Mouse (Mus musculus) heart, postnatal 0 days (tissue): ENCODE results near the gene Dmrtb1. TPM values are rescaled to one million over a fixed set of nuclear protein-coding genes. Genes with fewer than 3 reads are reported as not detected.

Source experiments
- ATAC-seq: fragments of 200-750 bp; cut with Nextera tagmentation; 2 replicates; pipeline ENCODE4 v1.8.0; 2017; ENCODE audit warnings: low read depth, moderate number of reproducible peaks, moderate library complexity; ENCODE audit not compliant: insufficient read depth
- DNase-seq: peaks from one replicate; pipeline ENCODE4 v3.0.0-alpha.2; 2016; ENCODE audit warnings: low spot score
- H3K27ac ChIP-seq: fragments of 300-500 bp; sonication (generic); 2 replicates; pipeline ENCODE4 v1.5.1; 2014; ENCODE audit warnings: low read depth, mild to moderate bottlenecking
- H3K27me3 ChIP-seq: fragments of 300-500 bp; sonication (generic); 2 replicates; pipeline ENCODE4 v1.6.1; 2014; ENCODE audit warnings: low read length, mixed read lengths; ENCODE audit not compliant: control insufficient read depth, insufficient read depth
- H3K36me3 ChIP-seq: fragments of 300-500 bp; sonication (generic); replicated peaks from 2 replicates; pipeline ENCODE4 v1.6.1; 2014; ENCODE audit warnings: low read length, mixed read lengths; ENCODE audit not compliant: control insufficient read depth, insufficient read depth
- H3K4me1 ChIP-seq: fragments of 300-500 bp; sonication (generic); 2 replicates; pipeline ENCODE4 v1.6.1; 2014; ENCODE audit warnings: antibody characterized with exemption; ENCODE audit not compliant: control insufficient read depth, insufficient read depth
- H3K4me2 ChIP-seq: fragments of 300-500 bp; sonication (generic); 2 replicates; pipeline ENCODE4 v1.6.1; 2014; ENCODE audit warnings: low read depth, mild to moderate bottlenecking, low read length, moderate library complexity
- H3K4me3 ChIP-seq: fragments of 300-500 bp; sonication (generic); 2 replicates; pipeline ENCODE4 v1.5.1; 2014; ENCODE audit warnings: low read depth, low read length
- H3K9ac ChIP-seq: fragments of 300-500 bp; sonication (generic); replicated peaks from 2 replicates; pipeline ENCODE4 v1.6.1; 2014; ENCODE audit warnings: low read depth, low read length, mixed read lengths
- H3K9me3 ChIP-seq: fragments of 300-500 bp; sonication (generic); replicated peaks from 2 replicates; pipeline ENCODE4 v1.6.1; 2016; ENCODE audit warnings: low read length; ENCODE audit not compliant: control insufficient read depth
- CTCF ChIP-seq: IDR thresholded peaks from 2 replicates; pipeline ENCODE4 v1.5.1; 2016; ENCODE audit warnings: antibody characterized with exemption, control low read depth, low read depth
- EP300 ChIP-seq: IDR thresholded peaks from 2 replicates; pipeline ENCODE4 v1.6.1; 2016; ENCODE audit warnings: antibody characterized with exemption, low read depth
- WGBS: fragments of 180-500 bp; shearing (Covaris S2); extraction: QIAGEN DNeasy Blood & Tissue Kit; methylation state at CpG from one replicate; pipeline ENCODE4 v1.1.7; 2014; 5-methylcytosine and 5-hydroxymethylcytosine counted together
- polyA plus RNA-seq: library from polyadenylated mRNA; unstranded; fragments of >200 nt; fragmentation: Nextera tagmentation; extraction: Ambion mirVana; gene quantifications from 2 replicates; pipeline ENCODE4 v1.2.1, GENCODE M21; 2015
- total RNA-seq: library from RNA; depleted of rRNA; stranded (reverse); fragments of >200 nt; gene quantifications from 2 replicates; pipeline ENCODE4 v1.2.3, GENCODE M21; 2014; ENCODE audit warnings: low replicate concordance

Gene Dmrtb1
- total and polyA plus RNA-seq, 2 experiments from 2014 or later = not detected

DNA sequence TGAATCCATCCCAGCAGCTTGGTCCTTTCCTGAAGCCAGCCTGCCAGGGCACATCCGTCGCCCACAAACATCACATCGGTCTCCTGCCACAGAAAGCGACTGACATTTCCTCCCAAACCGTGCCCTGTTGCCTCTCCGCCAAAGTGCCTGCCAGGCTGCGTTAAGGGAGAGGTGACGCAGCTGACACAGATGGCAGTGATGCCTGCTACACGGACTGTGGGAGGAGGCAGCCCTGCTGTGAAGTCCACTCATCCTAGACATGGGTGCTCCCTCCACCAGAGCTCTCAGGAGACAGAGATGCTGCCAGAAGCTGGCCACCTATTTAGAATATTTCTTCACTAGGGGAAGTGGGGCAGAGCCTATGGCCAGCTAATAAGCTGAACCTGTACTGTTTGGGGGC lies 41.4 kb upstream of the Dmrtb1 start:
- Histone ChIP-seq H3K4me1 (no peaks in the 10 kb centered on the region), H3K27me3 (no peaks in the 10 kb centered on the region), H3K4me3 (no peak overlapping the region), H3K27ac (no peak overlapping the region), H3K4me2 (no peak overlapping the region), H3K9ac (no peak overlapping the region), H3K9me3 (no peaks in the 10 kb centered on the region), H3K36me3 (no peaks in the 10 kb centered on the region)
- no peak for TF ChIP-seq CTCF
- TF ChIP-seq EP300 = no peak
- ATAC-seq (no peak), DNase-seq (no peak)
- 63% methylated on average over 9 of the region's 9 CpGs for WGBS

DNA sequence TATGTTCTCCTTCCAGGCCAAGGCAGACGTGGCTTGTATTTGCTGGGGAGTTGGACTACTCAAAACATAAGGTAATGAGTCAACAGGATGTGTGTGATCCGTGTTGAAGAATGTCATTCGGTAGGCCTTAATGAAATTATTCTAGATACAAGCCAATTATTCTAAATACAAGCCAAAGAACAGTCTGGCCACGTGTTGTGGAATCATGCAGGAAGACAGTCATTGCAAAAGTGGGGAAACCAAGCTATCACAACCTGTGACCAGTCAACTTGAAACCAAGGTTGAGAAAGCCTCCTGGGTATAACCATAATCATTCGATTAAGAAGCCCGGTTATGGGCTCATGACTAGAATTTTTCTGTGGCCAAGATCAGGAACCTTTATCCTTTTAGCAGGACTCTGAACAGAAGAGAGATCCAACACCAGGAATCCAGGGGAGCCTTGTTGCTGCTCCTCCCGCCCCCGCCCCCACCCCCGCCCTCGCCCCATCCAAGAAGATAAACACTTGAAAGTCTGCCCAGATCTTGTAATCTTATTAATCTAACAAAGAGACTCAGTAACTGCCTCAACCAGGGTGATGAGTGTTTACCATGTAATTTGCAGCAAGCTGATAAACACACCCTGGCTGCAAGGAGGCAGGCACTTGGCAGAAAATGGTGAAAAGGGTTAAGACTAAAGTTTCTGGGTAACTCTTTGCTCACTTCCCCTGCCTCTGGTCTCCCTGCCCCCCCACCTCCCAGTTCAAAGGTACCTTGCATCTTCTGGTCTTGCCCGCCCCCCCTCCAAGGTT lies 36.2 kb upstream of the Dmrtb1 start:
- H3K27ac ChIP-seq = no peak overlapping the region
- no peak overlapping the region for H3K4me3 ChIP-seq
- TF ChIP-seq EP300 (no peak), CTCF (no peak)
- H3K9ac ChIP-seq = no peak overlapping the region
- no peak for ATAC-seq
- no peak overlapping the region for H3K4me2 ChIP-seq
- H3K9me3 ChIP-seq = no peaks in the 10 kb centered on the region
- no peaks in the 10 kb centered on the region for H3K27me3 ChIP-seq
- DNase-seq = no peak
- H3K36me3 ChIP-seq = no peaks in the 10 kb centered on the region
- 57% methylated on average over 11 of the region's 11 CpGs for WGBS
- H3K4me1 ChIP-seq = no peaks in the 10 kb centered on the region

GRCm38 (mm10) chr4:107719161-107719560 lies 35.1 kb upstream of the Dmrtb1 start:
- H3K27me3 ChIP-seq = no peaks in the 10 kb centered on the region
- no peaks in the 10 kb centered on the region for H3K4me1 ChIP-seq
- ATAC-seq (no peak), DNase-seq (no peak)
- TF ChIP-seq CTCF (no peak), EP300 (no peak)
- no peaks in the 10 kb centered on the region for H3K9me3 ChIP-seq
- H3K4me3 ChIP-seq = no peak overlapping the region
- no peak overlapping the region for H3K27ac ChIP-seq
- H3K9ac ChIP-seq = no peak overlapping the region
- H3K4me2 ChIP-seq = no peak overlapping the region
- WGBS = 46% methylated on average over 5 of the region's 5 CpGs
- H3K36me3 ChIP-seq = no peaks in the 10 kb centered on the region

DNA sequence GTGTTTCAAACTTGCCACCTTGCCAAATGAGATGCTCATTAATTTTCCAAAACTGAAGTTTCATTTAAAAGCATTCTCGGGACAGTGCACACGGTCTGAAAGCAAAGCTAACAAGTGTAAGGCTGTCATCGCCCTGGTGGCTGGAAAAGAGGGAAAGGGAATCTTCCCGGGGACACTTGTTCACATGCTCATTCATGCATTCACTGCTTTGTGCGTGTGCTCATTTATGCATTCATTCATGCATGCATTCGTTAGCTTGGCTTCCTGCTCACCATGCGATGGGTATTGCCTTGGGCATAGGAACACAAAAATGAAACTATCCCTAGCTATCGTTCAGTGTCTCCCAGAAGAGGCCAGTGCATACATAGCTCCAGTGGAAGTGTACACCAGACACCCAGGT lies 34.7 kb upstream of the Dmrtb1 start:
- 75% methylated on average over 8 of the region's 8 CpGs for WGBS
- Histone ChIP-seq H3K4me1 (no peaks in the 10 kb centered on the region), H3K4me2 (no peak overlapping the region), H3K9me3 (no peaks in the 10 kb centered on the region), H3K27me3 (no peaks in the 10 kb centered on the region), H3K27ac (no peak overlapping the region), H3K4me3 (no peak overlapping the region), H3K9ac (no peak overlapping the region), H3K36me3 (no peaks in the 10 kb centered on the region)
- TF ChIP-seq EP300 (no peak), CTCF (no peak)
- DNase-seq = no peak
- ATAC-seq = no peak

DNA sequence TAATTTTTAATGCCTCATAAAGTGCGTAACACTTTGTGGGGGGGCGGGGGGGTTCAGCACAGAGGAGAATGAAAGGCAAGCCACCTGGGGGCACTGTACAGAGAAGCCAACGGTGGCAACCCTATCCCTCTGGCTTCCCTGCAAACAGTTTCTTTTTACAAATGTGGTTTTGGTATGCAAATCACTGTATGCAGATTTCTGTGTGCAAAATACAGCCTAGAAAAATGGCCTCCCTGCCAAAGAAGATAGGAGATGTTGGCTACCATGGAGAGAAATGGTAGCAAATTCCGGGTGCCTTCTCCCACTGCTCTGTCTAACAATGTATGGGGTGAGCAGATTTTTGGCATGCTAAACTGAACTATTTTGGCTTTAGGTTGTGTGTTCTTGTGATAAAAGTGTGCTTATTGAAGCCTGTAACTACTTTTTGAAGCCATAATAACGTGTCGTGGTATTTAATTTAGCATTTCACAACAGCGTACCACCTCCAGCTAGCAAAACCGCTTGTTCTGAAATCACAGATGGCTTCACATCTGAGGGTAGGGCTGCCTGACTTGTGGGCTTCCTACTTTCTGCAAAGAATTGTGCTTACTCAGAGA lies 33.8 kb upstream of the Dmrtb1 start:
- H3K4me2 ChIP-seq = no peak overlapping the region
- ATAC-seq (no peak), DNase-seq (no peak)
- no peaks in the 10 kb centered on the region for H3K9me3 ChIP-seq
- H3K27me3 ChIP-seq = no peaks in the 10 kb centered on the region
- H3K4me1 ChIP-seq = no peaks in the 10 kb centered on the region
- no peak overlapping the region for H3K9ac ChIP-seq
- no peak overlapping the region for H3K27ac ChIP-seq
- TF ChIP-seq CTCF = no peak
- WGBS = 70% methylated on average over 8 of the region's 8 CpGs
- no peaks in the 10 kb centered on the region for H3K36me3 ChIP-seq
- no peak overlapping the region for H3K4me3 ChIP-seq
